Mouse (Mus musculus): ENCODE data around the gene Vmn1r90. TPM values are rescaled to one million over a fixed set of nuclear protein-coding genes. Genes with fewer than 3 reads are reported as not detected.

Gene Vmn1r90
- not detected for polyA plus RNA-seq (2017; shearing (Covaris generic))

GRCm38 (mm10) chr7:14563406-14563805, at the start of gene Vmn1r90:
Gene Vmn1r90 (minus strand): TSS chr7:14563506.

Other genes starting within 250 kb of the Vmn1r90 start
- gene Obox8, start 229.9 kb downstream of the Vmn1r90 start, polyA plus RNA-seq (2017; shearing (Covaris generic)) = under 1 TPM; 0.15 to 0.68 TPM
- under 1 TPM in 1 of 2 experiments, not detected in 1; 0.20 TPM for gene Sult2a8, start 116.7 kb downstream of the Vmn1r90 start, polyA plus RNA-seq (2017; shearing (Covaris generic))
- not detected for gene Sult2a7, start 69.3 kb downstream of the Vmn1r90 start, polyA plus RNA-seq (2017; shearing (Covaris generic))
- gene Obox7, start 96.0 kb upstream of the Vmn1r90 start, polyA plus RNA-seq (2017; shearing (Covaris generic)) = not detected

Data from activated CD4-positive, CD25-positive, alpha-beta regulatory T cell (primary cell).